In the genomic region with DNA sequence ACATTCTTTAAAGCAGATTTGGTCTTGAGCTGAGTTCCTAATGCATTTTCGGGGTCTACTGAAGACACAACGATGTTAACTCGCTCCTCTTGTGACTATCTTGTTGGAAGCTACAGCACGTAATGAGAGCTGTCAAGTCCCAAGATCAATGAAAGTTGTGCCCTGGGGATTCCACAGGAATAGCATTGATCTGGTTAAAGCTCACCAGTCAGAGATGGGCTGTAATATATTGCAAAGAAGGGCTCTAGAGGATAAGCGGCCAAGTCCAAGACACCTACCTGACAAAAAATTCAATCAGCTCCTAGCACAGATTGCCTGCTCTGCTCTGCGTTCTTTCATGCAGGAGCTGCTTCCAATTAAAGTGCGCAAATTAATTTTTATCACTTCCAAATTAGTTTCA, we compare ENCODE assay signal across 20 mouse cellular contexts.
DNase-seq lines count a peak whose midpoint lies in the region; ATAC-seq and TF ChIP-seq lines count a peak whose summit lies in the region.
"Had no signal": no experiment of that assay in that cellular context is flagged by ENCODE, and none has a peak within 500 bp of the region (broad histone marks: within the 10 kb centered on the region; RNA-seq: fewer than 3 reads in every experiment).

No protein-coding gene starts in this region.

- no peaks in the 10 kb centered on the region for H3K4me1 ChIP-seq in forebrain, embryonic 12.5 days
- H3K4me1 ChIP-seq in forebrain, embryonic 13.5 days = peaks cover 5% of the 10 kb centered on the region; the same call in 1 of the 2 replicates
- H3K4me1 ChIP-seq in midbrain, embryonic 14.5 days (ENCODE audit: control insufficient read depth, insufficient read depth, low read length) = peaks cover 13% of the 10 kb centered on the region; the same call in 1 of the 2 replicates
- H3K4me1 ChIP-seq in cerebellum, adult 2 months (ENCODE audit: control insufficient read depth, insufficient read depth, low read length) = peaks cover 9% of the 10 kb centered on the region
- H3K4me1 ChIP-seq: liver, embryonic 13.5 days had no signal

- peaks cover 3% of the 10 kb centered on the region; the same call in 1 of the 2 replicates for H3K36me3 ChIP-seq in forebrain, embryonic 12.5 days (replicated peaks)
- peaks cover 12% of the 10 kb centered on the region for H3K36me3 ChIP-seq in forebrain, embryonic 13.5 days (ENCODE audit: poor library complexity, severe bottlenecking)
- H3K36me3 ChIP-seq in midbrain, embryonic 14.5 days (ENCODE audit: control insufficient read depth, insufficient read depth, low read length) = peaks cover 18% of the 10 kb centered on the region
- H3K36me3 ChIP-seq: liver, embryonic 13.5 days had no signal

- H3K27me3 ChIP-seq in forebrain, embryonic 12.5 days = no peaks in the 10 kb centered on the region
- no peaks in the 10 kb centered on the region for H3K27me3 ChIP-seq in forebrain, embryonic 13.5 days
- no peaks in the 10 kb centered on the region for H3K27me3 ChIP-seq in midbrain, embryonic 14.5 days (ENCODE audit: control insufficient read depth, insufficient read depth, low read length)
- H3K27me3 ChIP-seq in cerebellum, adult 2 months (ENCODE audit: control insufficient read depth, insufficient read depth, low read length) = no peaks in the 10 kb centered on the region
- H3K27me3 ChIP-seq: liver, embryonic 13.5 days had no signal

- peak; percentile 36; the same call in 1 of the 2 replicates for ATAC-seq in forebrain, embryonic 12.5 days (ENCODE audit: low FRiP score)
- no peak for ATAC-seq in forebrain, embryonic 13.5 days
- ATAC-seq in midbrain, embryonic 14.5 days (ENCODE audit: low FRiP score, low TSS enrichment) = peak; percentile 60; the same call in 1 of the 2 replicates
- ATAC-seq in erythroid progenitor cell, adult 5-6 weeks (replicated peaks; ENCODE audit: low FRiP score, poor library complexity, severe bottlenecking) = no peak
- ATAC-seq: activated CD4-positive, CD25-positive, alpha-beta regulatory T cell, adult 4 months; intestine, postnatal 0 days had no signal

- no peak overlapping the region for H3K27ac ChIP-seq in forebrain, embryonic 12.5 days
- H3K27ac ChIP-seq in forebrain, embryonic 13.5 days = no peak overlapping the region
- peak overlapping the region; percentile 55 for H3K27ac ChIP-seq in midbrain, embryonic 14.5 days (replicated peaks; ENCODE audit: low read depth, low read length)
- H3K27ac ChIP-seq in cerebellum, adult 2 months (ENCODE audit: insufficient read depth, low read length) = no peak overlapping the region
- H3K27ac ChIP-seq: heart, embryonic 10.5 days; liver, embryonic 13.5 days had no signal

- no peak for TF ChIP-seq CTCF in cerebellum, adult 2 months (IDR thresholded peaks at IDR 0.05; ENCODE audit: borderline replicate concordance, insufficient read depth, low read depth, low read length)

- H3K4me2 ChIP-seq in forebrain, embryonic 12.5 days = no peak overlapping the region
- no peak overlapping the region for H3K4me2 ChIP-seq in forebrain, embryonic 13.5 days
- no peak overlapping the region for H3K4me2 ChIP-seq in midbrain, embryonic 14.5 days (ENCODE audit: low read length)
- H3K4me2 ChIP-seq: liver, embryonic 13.5 days; lung, embryonic 14.5 days had no signal

- no peaks in the 10 kb centered on the region for H3K9me3 ChIP-seq in forebrain, embryonic 12.5 days
- H3K9me3 ChIP-seq in forebrain, embryonic 13.5 days (replicated peaks) = no peaks in the 10 kb centered on the region
- no peaks in the 10 kb centered on the region for H3K9me3 ChIP-seq in midbrain, embryonic 14.5 days (ENCODE audit: control insufficient read depth, low read length)
- H3K9me3 ChIP-seq: heart, embryonic 10.5 days; liver, embryonic 13.5 days had no signal

- TF ChIP-seq POLR2A in cerebellum, adult 2 months (IDR thresholded peaks at IDR 0.05; ENCODE audit: borderline replicate concordance, insufficient read depth, low read length) = no peak

- no peak overlapping the region for H3K9ac ChIP-seq in forebrain, embryonic 12.5 days
- H3K9ac ChIP-seq in forebrain, embryonic 13.5 days = no peak overlapping the region
- no peak overlapping the region for H3K9ac ChIP-seq in midbrain, embryonic 14.5 days (replicated peaks; ENCODE audit: low read length)
- H3K9ac ChIP-seq: liver, embryonic 13.5 days; lung, embryonic 14.5 days had no signal

- no peak overlapping the region for H3K4me3 ChIP-seq in forebrain, embryonic 12.5 days (replicated peaks)
- no peak overlapping the region for H3K4me3 ChIP-seq in forebrain, embryonic 13.5 days
- H3K4me3 ChIP-seq in midbrain, embryonic 14.5 days (replicated peaks; ENCODE audit: low read depth, low read length) = no peak overlapping the region
- H3K4me3 ChIP-seq in cerebellum, adult 2 months (replicated peaks; ENCODE audit: insufficient read depth, low read depth, low read length) = no peak overlapping the region
- H3K4me3 ChIP-seq: heart, embryonic 10.5 days; liver, embryonic 13.5 days had no signal

- peak; percentile 21 for DNase-seq in retina, embryonic 14.5 days (ENCODE audit: low spot score)
- DNase-seq in retina, postnatal 1 day = no peak
- DNase-seq in midbrain, embryonic 14.5 days = peak; percentile 78
- no peak for DNase-seq in lung, adult 18-20 months
- DNase-seq in cerebellum, adult 2 months = no peak
- DNase-seq: adrenal gland, postnatal 10 days; cerebellum, adult 9-10 months; heart, postnatal 10 days; kidney, postnatal 25 days; liver, embryonic 13.5 days; lung, embryonic 14.5 days; right cerebral cortex, postnatal 25 days; spleen, adult 18-20 months; thymus, postnatal 14 days had no signal

- WGBS in forebrain, embryonic 12.5 days = 88% methylated on average over 7 of the region's 7 CpGs
- 81% methylated on average over 7 of the region's 7 CpGs for WGBS in forebrain, embryonic 13.5 days
- WGBS in midbrain, embryonic 14.5 days = 49% methylated on average over 7 of the region's 7 CpGs
- WGBS in cerebellum, adult 2 months = 89% methylated on average over 7 of the region's 7 CpGs

Comparison
In these comparisons a context has a peak if more than half of its experiments do, and no peak if none do; other contexts are left out.
1. ATAC-seq: peak in forebrain, embryonic 12.5 days (single experiment) and midbrain, embryonic 14.5 days (single experiment); none in forebrain, embryonic 13.5 days (single experiment) and erythroid progenitor cell, adult 5-6 weeks (single experiment).
2. DNase-seq: peak in retina, embryonic 14.5 days (single experiment) and midbrain, embryonic 14.5 days (single experiment); none in retina, postnatal 1 day (single experiment), lung, adult 18-20 months (0 of 2) and cerebellum, adult 2 months (0 of 2).